Mouse (Mus musculus) adrenal gland, postnatal 14 days (tissue): ENCODE data around the gene Srsf10. TPM values are rescaled to one million over a fixed set of nuclear protein-coding genes. Genes with fewer than 3 reads are reported as not detected.

Experiments used
- DNase-seq: peaks from one replicate; pipeline ENCODE4 v3.0.0; 2021; ENCODE audit warnings: mixed read lengths
- total RNA-seq: library from RNA; stranded (reverse); gene quantifications from 2 replicates; pipeline ENCODE4 v1.2.3, GENCODE M21; 2021

Srsf10 gene
- total RNA-seq, 1 experiment from 2014 or later: 119 TPM

- DNase-seq: no peak
Measured at GRCm38 (mm10) chr4:135918635-135919279, 63.2 kb downstream of the Srsf10 start.

GRCm38 (mm10) chr4:135919280-135919639, 63.7 kb downstream of the Srsf10 start:
- no peak for DNase-seq

Other genes with a start within 250 kb of the Srsf10 start
- 0.30 and 0.60 TPM in 2 replicates for gene Ifnlr1, start 169.5 kb upstream of the Srsf10 start, total RNA-seq
- 0.67 and 0.75 TPM in 2 replicates for gene Il22ra1, start 127.6 kb upstream of the Srsf10 start, total RNA-seq
- gene Myom3, start 96.0 kb upstream of the Srsf10 start, total RNA-seq: 0.59 and 0.75 TPM in 2 replicates
- gene Pnrc2, start 18.1 kb downstream of the Srsf10 start, total RNA-seq: 110 and 149 TPM in 2 replicates
- 1.9 and 4.7 TPM in 2 replicates for gene Cnr2, start 39.6 kb downstream of the Srsf10 start, total RNA-seq
- gene Fuca1, start 65.0 kb downstream of the Srsf10 start, total RNA-seq: 90.1 and 94.3 TPM in 2 replicates
- 64.6 and 76.0 TPM in 2 replicates for gene Hmgcl, start 90.7 kb downstream of the Srsf10 start, total RNA-seq
- gene Gale, start 108.0 kb downstream of the Srsf10 start, total RNA-seq: 16.4 and 16.6 TPM in 2 replicates
- 57.2 and 63.9 TPM in 2 replicates for gene Lypla2, start 116.9 kb downstream of the Srsf10 start, total RNA-seq
- gene Pithd1, start 131.5 kb downstream of the Srsf10 start, total RNA-seq: 27.1 and 33.8 TPM in 2 replicates
- 42.6 and 42.7 TPM in 2 replicates for gene Eloa, start 166.0 kb downstream of the Srsf10 start, total RNA-seq
- gene Rpl11, start 197.7 kb downstream of the Srsf10 start, total RNA-seq: 722 and 781 TPM in 2 replicates